Mouse (Mus musculus): ENCODE data around the gene 4930469K13Rik. TPM values are rescaled to one million over a fixed set of nuclear protein-coding genes. Genes with fewer than 3 reads are reported as not detected.
A peak's percentile ranks its signal among the peaks of the same experiment; 100 is the strongest.

The 4930469K13Rik gene
- polyA plus RNA-seq, 1 experiment from 2014 or later: not detected

DNA sequence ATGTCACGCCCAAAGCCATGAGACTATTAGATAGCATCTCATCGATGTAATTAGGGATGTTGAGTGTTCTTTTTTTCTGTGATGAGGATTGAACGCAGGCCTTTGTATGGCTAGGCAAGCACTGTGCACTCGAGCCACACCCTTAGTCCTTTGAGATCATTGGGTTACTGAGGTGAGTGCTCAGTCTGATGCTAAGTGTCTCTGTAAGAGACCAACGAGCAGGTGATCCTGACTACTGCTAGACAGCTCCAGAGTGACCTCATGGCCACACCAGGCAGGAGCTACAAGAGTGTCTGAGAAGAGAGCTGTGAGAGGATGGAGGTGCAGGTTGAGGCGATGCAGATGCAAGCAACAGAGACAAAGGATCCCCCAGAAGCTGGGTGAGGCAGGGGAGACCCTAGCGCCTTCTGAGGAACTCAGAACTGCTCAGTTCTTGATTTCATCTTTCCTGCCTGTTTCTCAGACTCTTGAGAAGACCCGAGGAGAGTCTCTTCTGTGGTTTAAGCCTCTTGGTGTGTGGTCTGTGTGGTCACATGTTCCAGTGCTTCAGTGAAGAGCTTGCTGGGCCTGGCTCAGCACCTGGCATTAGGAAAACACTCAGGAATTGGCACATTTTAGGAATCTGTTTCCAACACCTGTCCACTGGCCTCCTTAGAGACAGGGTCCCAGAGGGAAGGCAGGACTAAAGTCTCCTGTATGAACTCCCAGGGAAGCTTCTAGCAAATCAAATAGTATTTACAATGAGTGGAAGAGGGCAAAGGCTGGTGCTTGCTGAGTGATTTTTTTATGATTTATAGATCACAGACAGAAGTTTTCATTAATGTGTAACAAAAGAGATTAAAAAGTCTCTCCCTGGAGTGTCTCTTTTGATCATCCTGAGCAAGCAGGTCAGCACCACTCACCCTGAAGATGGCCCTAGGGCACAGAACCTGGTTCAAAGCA is 146.4 kb downstream of the 4930469K13Rik start:
- DNase-seq (ENCODE audit: low spot score) (no peak), ATAC-seq (no peak)
- WGBS: 76% methylated on average over 8 of the region's 8 CpGs
- Histone ChIP-seq H3K9ac (ENCODE audit: low read length) (no peak overlapping the region), H3K36me3 (ENCODE audit: control insufficient read depth, insufficient read depth, low read length) (no peaks in the 10 kb centered on the region), H3K4me1 (ENCODE audit: control insufficient read depth, insufficient read depth, low read length) (0 out of 2 replicates have a peak, but pooled peaks cover 3% of the 10 kb centered on the region), H3K4me2 (ENCODE audit: low read length) (no peak overlapping the region), H3K27me3 (replicated peaks; ENCODE audit: control insufficient read depth, insufficient read depth, low read length) (no peaks in the 10 kb centered on the region), H3K9me3 (replicated peaks; ENCODE audit: control insufficient read depth, low read length) (no peaks in the 10 kb centered on the region), H3K27ac (ENCODE audit: low read depth, low read length) (no peak overlapping the region), H3K4me3 (ENCODE audit: low read depth, low read length) (no peak overlapping the region)

DNA sequence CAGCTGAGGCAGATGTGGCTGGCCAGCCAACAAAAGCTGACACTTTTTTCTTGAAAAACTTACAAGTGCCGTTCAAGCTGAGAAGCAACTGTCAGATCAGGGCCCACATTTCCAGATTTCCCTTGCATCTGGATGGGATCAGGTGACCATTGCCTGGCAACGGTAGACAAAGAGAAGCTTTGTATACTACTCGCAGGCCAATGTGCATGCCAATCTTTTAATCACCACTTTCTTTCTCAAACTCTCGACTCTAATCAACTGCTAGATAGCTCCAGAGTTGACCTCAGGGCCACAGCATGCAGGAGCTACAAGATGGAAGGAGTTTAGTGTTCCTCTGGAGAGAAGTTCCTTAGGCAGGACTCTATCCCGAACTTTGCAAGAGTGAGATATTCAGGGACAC is 147.2 kb downstream of the 4930469K13Rik start:
- DNase-seq (ENCODE audit: low spot score) (peak; percentile 39), ATAC-seq (no peak)
- H3K4me2 ChIP-seq (ENCODE audit: low read length): no peak overlapping the region
- H3K9me3 ChIP-seq (replicated peaks; ENCODE audit: control insufficient read depth, low read length): no peaks in the 10 kb centered on the region
- H3K4me1 ChIP-seq (ENCODE audit: control insufficient read depth, insufficient read depth, low read length): 0 out of 2 replicates have a peak, but pooled peaks cover 3% of the 10 kb centered on the region
- WGBS: 16% methylated on average over 5 of the region's 5 CpGs
- no peaks in the 10 kb centered on the region for H3K36me3 ChIP-seq (ENCODE audit: control insufficient read depth, insufficient read depth, low read length)
- no peaks in the 10 kb centered on the region for H3K27me3 ChIP-seq (replicated peaks; ENCODE audit: control insufficient read depth, insufficient read depth, low read length)
- no peak overlapping the region for H3K4me3 ChIP-seq (ENCODE audit: low read depth, low read length)
- H3K9ac ChIP-seq (ENCODE audit: low read length): no peak overlapping the region
- no peak overlapping the region for H3K27ac ChIP-seq (ENCODE audit: low read depth, low read length)

GRCm38 (mm10) chr11:33946501-33946900 is 151.9 kb downstream of the 4930469K13Rik start:
- ATAC-seq: no peak
- 83% methylated on average over 4 of the region's 4 CpGs for WGBS

GRCm38 (mm10) chr11:33944786-33945328 is 153.5 kb downstream of the 4930469K13Rik start:
- ATAC-seq: no peak
- H3K4me2 ChIP-seq (ENCODE audit: low read length): no peak overlapping the region
- 88% methylated on average over 9 of the region's 9 CpGs for WGBS
- no peak for DNase-seq (ENCODE audit: low spot score)
- no peak overlapping the region for H3K27ac ChIP-seq (ENCODE audit: low read depth, low read length)
- no peak overlapping the region for H3K9ac ChIP-seq (ENCODE audit: low read length)
- H3K27me3 ChIP-seq (replicated peaks; ENCODE audit: control insufficient read depth, insufficient read depth, low read length): no peaks in the 10 kb centered on the region
- H3K4me3 ChIP-seq (ENCODE audit: low read depth, low read length): no peak overlapping the region
- H3K4me1 ChIP-seq (ENCODE audit: control insufficient read depth, insufficient read depth, low read length): no peaks in the 10 kb centered on the region
- H3K9me3 ChIP-seq (replicated peaks; ENCODE audit: control insufficient read depth, low read length): no peaks in the 10 kb centered on the region
- H3K36me3 ChIP-seq (ENCODE audit: control insufficient read depth, insufficient read depth, low read length): no peaks in the 10 kb centered on the region

More at GRCm38 (mm10) chr11:33946501-33946900, 151.9 kb downstream of the 4930469K13Rik start:
- no peaks in the 10 kb centered on the region for H3K36me3 ChIP-seq (ENCODE audit: control insufficient read depth, insufficient read depth, low read length)
- no peak for DNase-seq (ENCODE audit: low spot score)
- H3K27ac ChIP-seq (ENCODE audit: low read depth, low read length): no peak overlapping the region
- H3K4me1 ChIP-seq (ENCODE audit: control insufficient read depth, insufficient read depth, low read length): 0 out of 2 replicates have a peak, but pooled peaks cover 3% of the 10 kb centered on the region
- H3K27me3 ChIP-seq (replicated peaks; ENCODE audit: control insufficient read depth, insufficient read depth, low read length): no peaks in the 10 kb centered on the region
- H3K4me2 ChIP-seq (ENCODE audit: low read length): no peak overlapping the region
- H3K9me3 ChIP-seq (replicated peaks; ENCODE audit: control insufficient read depth, low read length): no peaks in the 10 kb centered on the region
- H3K4me3 ChIP-seq (ENCODE audit: low read depth, low read length): no peak overlapping the region
- H3K9ac ChIP-seq (ENCODE audit: low read length): no peak overlapping the region

- DNase-seq (ENCODE audit: low spot score) (no peak), ATAC-seq (no peak)
- H3K9ac ChIP-seq (ENCODE audit: low read length): no peak overlapping the region
- no peaks in the 10 kb centered on the region for H3K27me3 ChIP-seq (replicated peaks; ENCODE audit: control insufficient read depth, insufficient read depth, low read length)
- 71% methylated on average over 4 of the region's 4 CpGs for WGBS
- H3K4me3 ChIP-seq (ENCODE audit: low read depth, low read length): no peak overlapping the region
- H3K4me2 ChIP-seq (ENCODE audit: low read length): no peak overlapping the region
- no peaks in the 10 kb centered on the region for H3K9me3 ChIP-seq (replicated peaks; ENCODE audit: control insufficient read depth, low read length)
- H3K36me3 ChIP-seq (ENCODE audit: control insufficient read depth, insufficient read depth, low read length): no peaks in the 10 kb centered on the region
- no peak overlapping the region for H3K27ac ChIP-seq (ENCODE audit: low read depth, low read length)
- no peaks in the 10 kb centered on the region for H3K4me1 ChIP-seq (ENCODE audit: control insufficient read depth, insufficient read depth, low read length)
These were observed 154.1 kb downstream of the 4930469K13Rik start for GRCm38 (mm10) chr11:33944067-33944785.

DNA sequence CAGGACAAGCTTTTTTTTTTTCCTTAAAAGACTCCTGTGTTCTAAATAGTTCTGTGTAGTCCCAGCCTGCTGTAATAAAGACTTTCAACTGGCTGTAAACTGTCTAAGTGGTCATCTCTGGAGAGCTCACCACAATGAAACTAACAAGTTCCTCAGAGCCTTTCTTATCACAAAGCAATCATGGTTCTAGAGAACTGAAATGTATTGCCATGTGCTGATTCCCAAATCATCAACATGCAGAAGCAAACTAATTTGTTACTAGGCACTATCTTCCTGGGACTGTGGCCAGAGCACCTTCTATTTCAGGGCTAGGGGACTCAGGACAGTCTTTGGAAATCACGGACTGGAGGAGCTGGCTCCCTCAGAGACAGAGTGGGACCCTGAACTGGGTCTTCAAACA is 154.8 kb downstream of the 4930469K13Rik start:
- H3K36me3 ChIP-seq (ENCODE audit: control insufficient read depth, insufficient read depth, low read length): no peaks in the 10 kb centered on the region
- no peaks in the 10 kb centered on the region for H3K4me1 ChIP-seq (ENCODE audit: control insufficient read depth, insufficient read depth, low read length)
- WGBS: 78% methylated on average over 1 of the region's 1 CpGs
- H3K9ac ChIP-seq (ENCODE audit: low read length): no peak overlapping the region
- no peak overlapping the region for H3K4me2 ChIP-seq (ENCODE audit: low read length)
- no peak for DNase-seq (ENCODE audit: low spot score)
- no peaks in the 10 kb centered on the region for H3K27me3 ChIP-seq (replicated peaks; ENCODE audit: control insufficient read depth, insufficient read depth, low read length)
- no peak overlapping the region for H3K27ac ChIP-seq (ENCODE audit: low read depth, low read length)
- H3K4me3 ChIP-seq (ENCODE audit: low read depth, low read length): no peak overlapping the region
- H3K9me3 ChIP-seq (replicated peaks; ENCODE audit: control insufficient read depth, low read length): no peaks in the 10 kb centered on the region
- ATAC-seq: no peak

- H3K4me2 ChIP-seq (ENCODE audit: low read length): no peak overlapping the region
- H3K36me3 ChIP-seq (ENCODE audit: control insufficient read depth, insufficient read depth, low read length): no peaks in the 10 kb centered on the region
- no peaks in the 10 kb centered on the region for H3K27me3 ChIP-seq (replicated peaks; ENCODE audit: control insufficient read depth, insufficient read depth, low read length)
- DNase-seq (ENCODE audit: low spot score): no peak
- H3K4me1 ChIP-seq (ENCODE audit: control insufficient read depth, insufficient read depth, low read length): no peaks in the 10 kb centered on the region
- H3K27ac ChIP-seq (ENCODE audit: low read depth, low read length): no peak overlapping the region
- H3K4me3 ChIP-seq (ENCODE audit: low read depth, low read length): no peak overlapping the region
- no peak overlapping the region for H3K9ac ChIP-seq (ENCODE audit: low read length)
- no peaks in the 10 kb centered on the region for H3K9me3 ChIP-seq (replicated peaks; ENCODE audit: control insufficient read depth, low read length)
- ATAC-seq: no peak
- 86% methylated on average over 4 of the region's 4 CpGs for WGBS
These were observed 158.8 kb downstream of the 4930469K13Rik start for GRCm38 (mm10) chr11:33939456-33940113.

DNA sequence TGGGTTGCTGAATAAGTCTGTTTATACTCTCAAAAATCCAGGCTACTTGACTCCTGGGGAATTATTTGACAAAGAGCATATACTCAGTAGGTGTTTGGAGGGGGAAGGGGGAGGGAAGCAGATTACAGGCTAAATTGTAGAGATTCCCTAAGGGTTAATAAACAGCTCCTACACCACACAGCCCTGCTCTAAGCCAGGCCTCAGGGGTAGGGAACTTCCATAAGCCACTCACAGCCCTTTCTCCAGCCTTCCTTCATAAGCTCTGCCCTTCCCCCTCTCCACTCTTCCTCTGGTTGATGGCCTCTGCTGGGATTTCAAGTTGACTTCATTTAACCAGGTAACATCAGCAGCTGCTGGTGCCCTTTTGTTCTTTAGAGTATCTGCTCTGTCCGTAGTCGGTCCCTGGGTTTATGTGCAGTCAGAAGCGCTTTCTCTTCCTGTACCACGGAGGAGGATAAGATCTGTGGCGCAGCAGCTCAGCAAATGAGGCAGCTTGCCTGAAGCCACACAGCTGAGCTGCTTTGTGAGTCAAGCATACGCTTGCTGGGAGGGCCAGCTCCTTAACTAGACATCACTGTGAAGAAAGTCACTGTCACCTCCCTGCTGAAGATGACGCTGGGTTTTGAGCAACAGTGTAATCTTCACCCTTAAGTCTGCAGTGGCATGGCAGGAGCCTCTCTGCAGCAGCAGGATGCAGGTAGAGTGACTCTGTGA is 159.6 kb downstream of the 4930469K13Rik start:
- Histone ChIP-seq H3K27me3 (replicated peaks; ENCODE audit: control insufficient read depth, insufficient read depth, low read length) (no peaks in the 10 kb centered on the region), H3K4me1 (ENCODE audit: control insufficient read depth, insufficient read depth, low read length) (no peaks in the 10 kb centered on the region), H3K27ac (ENCODE audit: low read depth, low read length) (no peak overlapping the region), H3K4me2 (ENCODE audit: low read length) (no peak overlapping the region), H3K4me3 (ENCODE audit: low read depth, low read length) (no peak overlapping the region), H3K9ac (ENCODE audit: low read length) (no peak overlapping the region), H3K36me3 (ENCODE audit: control insufficient read depth, insufficient read depth, low read length) (no peaks in the 10 kb centered on the region), H3K9me3 (replicated peaks; ENCODE audit: control insufficient read depth, low read length) (no peaks in the 10 kb centered on the region)
- DNase-seq (ENCODE audit: low spot score) (no peak), ATAC-seq (no peak)
- WGBS: 49% methylated on average over 7 of the region's 7 CpGs
